Mouse (Mus musculus) kidney, adult 2 months (tissue): ENCODE measurements around the gene Panx1. TPM values are rescaled to one million over a fixed set of nuclear protein-coding genes. Genes with fewer than 3 reads are reported as not detected.

ENCODE experiments used
- DNase-seq: peaks from one replicate; pipeline ENCODE4 v3.0.0; 2021
- H3K27ac ChIP-seq: fragments of 200-500 bp; 2 replicates; pipeline ENCODE4 v1.5.1; 2012; ENCODE audit warnings: low read depth, low read length, control low read depth, inconsistent platforms; ENCODE audit not compliant: insufficient read depth
- H3K27me3 ChIP-seq: fragments of 200-500 bp; replicated peaks from 2 replicates; pipeline ENCODE4 v1.6.1; 2012; ENCODE audit warnings: mild to moderate bottlenecking, moderate library complexity, low read length, inconsistent platforms; ENCODE audit not compliant: control insufficient read depth, insufficient read depth
- H3K36me3 ChIP-seq: fragments of 200-500 bp; 2 replicates; pipeline ENCODE4 v1.6.1; 2012; ENCODE audit warnings: mild to moderate bottlenecking, moderate library complexity, low read length, inconsistent platforms; ENCODE audit not compliant: control insufficient read depth, insufficient read depth
- H3K4me1 ChIP-seq: fragments of 200-500 bp; 2 replicates; pipeline ENCODE4 v1.6.1; 2011; ENCODE audit warnings: low read length; ENCODE audit not compliant: control insufficient read depth, insufficient read depth
- H3K4me3 ChIP-seq: fragments of 200-500 bp; 2 replicates; pipeline ENCODE4 v1.5.1; 2011; ENCODE audit warnings: mild to moderate bottlenecking, low read depth, low read length, control low read depth; ENCODE audit not compliant: insufficient read depth
- CTCF ChIP-seq: fragments of 200-500 bp; conservative IDR thresholded peaks from 2 replicates; pipeline ENCODE4 v1.5.1; 2011; ENCODE audit warnings: low read depth, mild to moderate bottlenecking, control low read depth, low read length, moderate library complexity, mixed read lengths; ENCODE audit not compliant: insufficient read depth, insufficient read length
- POLR2A ChIP-seq: fragments of 200-500 bp; IDR thresholded peaks from one replicate; pipeline ENCODE4 v1.6.1; 2011; ENCODE audit warnings: low read depth, low read length, control low read depth
- WGBS: fragments of 180-500 bp; shearing (Covaris S2); methylation state at CpG from one replicate; pipeline ENCODE4 v1.1.7; 2018; 5-methylcytosine and 5-hydroxymethylcytosine counted together
- polyA plus RNA-seq: library from polyadenylated mRNA; depleted of rRNA; stranded (reverse); fragments of >200 nt; gene quantifications from 2 replicates; pipeline ENCODE4 v1.2.3, GENCODE M21; 2012; rRNA removed

Panx1 gene
- polyA plus RNA-seq, 1 experiment = 7.3 TPM

DNA sequence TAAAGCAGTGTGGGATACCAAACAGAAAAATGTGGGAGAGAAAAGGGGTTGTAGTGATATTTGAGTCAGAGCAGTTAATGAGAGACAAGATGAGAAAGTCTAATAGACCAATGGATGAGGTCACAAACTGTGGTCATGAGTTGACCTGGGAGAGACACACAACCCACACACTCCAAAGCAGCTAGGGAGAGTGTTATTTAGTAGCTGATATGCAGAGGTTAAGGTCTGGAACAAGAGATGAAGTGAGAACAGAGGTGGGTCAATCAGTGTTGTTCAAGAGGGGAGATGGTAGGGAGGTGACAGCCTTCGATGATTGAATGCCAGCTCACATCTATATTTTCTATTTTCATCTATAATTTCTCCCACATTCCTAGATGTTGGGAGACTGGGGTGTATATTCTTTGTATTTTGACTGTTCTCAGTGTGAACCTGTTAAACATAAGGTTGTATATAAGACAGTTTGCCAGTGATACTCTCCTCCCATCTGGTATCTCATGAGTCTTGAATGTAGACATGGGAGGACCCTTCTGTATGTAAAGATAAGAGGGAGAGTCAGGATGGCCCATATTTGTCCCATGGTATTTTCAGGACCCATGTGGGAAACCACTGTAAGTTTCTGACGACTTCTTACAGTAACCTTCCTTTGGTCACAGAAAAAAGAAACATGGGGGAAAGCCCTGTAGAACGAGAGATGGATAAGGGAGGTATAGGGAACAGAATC, 74.3 kb downstream of the Panx1 start:
- H3K36me3 ChIP-seq = no peaks in the 10 kb centered on the region
- no peaks in the 10 kb centered on the region for H3K4me1 ChIP-seq
- H3K4me3 ChIP-seq = no peak overlapping the region
- DNase-seq = no peak
- H3K27me3 ChIP-seq = no peaks in the 10 kb centered on the region
- TF ChIP-seq CTCF = no peak
- H3K27ac ChIP-seq = no peak overlapping the region
- 85% methylated on average over 3 of the region's 3 CpGs for WGBS

- no peaks in the 10 kb centered on the region for H3K4me1 ChIP-seq
- H3K27ac ChIP-seq = no peak overlapping the region
- no peaks in the 10 kb centered on the region for H3K36me3 ChIP-seq
- no peaks in the 10 kb centered on the region for H3K27me3 ChIP-seq
- no peak overlapping the region for H3K4me3 ChIP-seq
- 61% methylated on average over 4 of the region's 4 CpGs for WGBS
- no peak for DNase-seq
- TF ChIP-seq CTCF (no peak), POLR2A (no peak)
Observed at GRCm38 (mm10) chr9:14970211-14970610, 75.1 kb downstream of the Panx1 start.

- no peaks in the 10 kb centered on the region for H3K27me3 ChIP-seq
- H3K4me3 ChIP-seq = no peak overlapping the region
- H3K27ac ChIP-seq = no peak overlapping the region
- 84% methylated on average over 1 of the region's 1 CpGs for WGBS
- DNase-seq = no peak
- H3K4me1 ChIP-seq = no peaks in the 10 kb centered on the region
- TF ChIP-seq POLR2A (no peak), CTCF (no peak)
- H3K36me3 ChIP-seq = no peaks in the 10 kb centered on the region
Observed at GRCm38 (mm10) chr9:14967598-14967997, 77.7 kb downstream of the Panx1 start.

GRCm38 (mm10) chr9:14966787-14967186, 78.5 kb downstream of the Panx1 start:
- H3K27me3 ChIP-seq = no peaks in the 10 kb centered on the region
- H3K27ac ChIP-seq = no peak overlapping the region
- no peak overlapping the region for H3K4me3 ChIP-seq
- no peaks in the 10 kb centered on the region for H3K4me1 ChIP-seq
- DNase-seq = no peak
- 64% methylated on average over 4 of the region's 4 CpGs for WGBS
- no peaks in the 10 kb centered on the region for H3K36me3 ChIP-seq
- TF ChIP-seq CTCF = no peak
- no peak for TF ChIP-seq POLR2A

- Histone ChIP-seq H3K36me3 (no peaks in the 10 kb centered on the region), H3K4me3 (no peak overlapping the region), H3K4me1 (no peaks in the 10 kb centered on the region), H3K27ac (no peak overlapping the region), H3K27me3 (no peaks in the 10 kb centered on the region)
- no peak for DNase-seq
- TF ChIP-seq CTCF (no peak), POLR2A (no peak)
Observed at GRCm38 (mm10) chr9:14965368-14965767, 79.9 kb downstream of the Panx1 start.

DNA sequence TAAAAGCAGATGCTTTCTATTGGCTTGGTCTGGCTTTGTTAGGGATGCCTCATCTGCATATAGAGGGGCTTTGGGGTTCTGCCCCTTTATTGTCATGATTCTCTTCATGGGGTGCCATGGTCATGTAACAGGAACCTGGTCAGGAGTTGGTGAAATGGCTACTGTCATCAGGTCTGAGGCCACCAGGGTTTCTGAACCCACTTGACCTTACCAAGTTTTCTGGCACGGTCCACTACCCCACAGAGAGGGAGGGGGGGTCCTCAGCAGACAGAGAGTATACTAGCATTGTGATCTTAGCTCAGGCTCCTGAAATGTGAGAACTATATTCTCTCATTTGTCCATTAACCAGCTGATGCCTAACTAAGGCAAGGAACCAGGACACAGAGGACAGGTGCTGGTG, 82.5 kb downstream of the Panx1 start:
- DNase-seq = no peak
- Histone ChIP-seq H3K4me1 (no peaks in the 10 kb centered on the region), H3K4me3 (no peak overlapping the region), H3K27ac (no peak overlapping the region), H3K27me3 (no peaks in the 10 kb centered on the region), H3K36me3 (no peaks in the 10 kb centered on the region)
- 43% methylated on average over 1 of the region's 1 CpGs for WGBS
- TF ChIP-seq CTCF (no peak), POLR2A (no peak)

- whole genome bisulfite sequencing = 80% methylated on average over 1 of the region's 1 CpGs
Observed at GRCm38 (mm10) chr9:14954659-14955058, 90.6 kb downstream of the Panx1 start.

More at GRCm38 (mm10) chr9:14954659-14955058, 90.6 kb downstream of the Panx1 start:
- Histone ChIP-seq H3K4me1 (no peaks in the 10 kb centered on the region), H3K27ac (no peak overlapping the region), H3K36me3 (no peaks in the 10 kb centered on the region), H3K27me3 (no peaks in the 10 kb centered on the region), H3K4me3 (no peak overlapping the region)
- DNase-seq = no peak
- TF ChIP-seq POLR2A (no peak), CTCF (no peak)

Other genes starting within 250 kb of the Panx1 start
- gene Gpr83, start 185.3 kb downstream of the Panx1 start, polyA plus RNA-seq = 0.11 and 0.30 TPM in 2 replicates
- gene Izumo1r, start 141.5 kb downstream of the Panx1 start, polyA plus RNA-seq = 0.14 and 2.8 TPM in 2 replicates
- gene Hephl1, start 66.6 kb upstream of the Panx1 start, polyA plus RNA-seq = 0.14 and 0.19 TPM in 2 replicates
- 11.6 and 15.6 TPM in 2 replicates for gene Vstm5, start 193.6 kb upstream of the Panx1 start, polyA plus RNA-seq
- gene Med17, start 234.5 kb upstream of the Panx1 start, polyA plus RNA-seq = 20.5 and 21.3 TPM in 2 replicates